Mouse (Mus musculus): Measurements from ENCODE around the gene Kcnk18.

GRCm38 (mm10) chr19:59282001-59282400 lies 63.0 kb downstream of the Kcnk18 start:
- TF ChIP-seq CTCF (conservative IDR thresholded peaks at IDR 0.05; ENCODE audit: low read length), result no peak
- no peak for TF ChIP-seq POU5F1 (IDR thresholded peaks at IDR 0.05; ENCODE audit: borderline replicate concordance, low read length)
- TF ChIP-seq NANOG (IDR thresholded peaks at IDR 0.05; ENCODE audit: borderline replicate concordance, low read length), result no peak

All from E14TG2a.4 (cell line).